Mouse (Mus musculus) midbrain, embryonic 10.5 days (tissue): ENCODE measurements around the gene H2-Q6. TPM values are rescaled to one million over a fixed set of nuclear protein-coding genes. Genes with fewer than 3 reads are reported as not detected.
"Not testable (repeated sequence)": the region's sequence is repeated elsewhere in the genome, so short reads cannot be mapped to it uniquely, and the experiment has no call there.

ENCODE experiments used
- DNase-seq: peaks from one replicate; pipeline ENCODE4 v3.0.0-alpha.2; 2017; ENCODE audit warnings: low spot score
- H3K27ac ChIP-seq: fragments of 300-500 bp; sonication (generic); replicated peaks from 2 replicates; pipeline ENCODE4 v1.5.1; 2016; ENCODE audit warnings: mild to moderate bottlenecking
- H3K27me3 ChIP-seq: fragments of 300-500 bp; sonication (generic); 2 replicates; pipeline ENCODE4 v1.6.1; 2016; ENCODE audit warnings: low read depth, mild to moderate bottlenecking; ENCODE audit not compliant: poor library complexity, severe bottlenecking
- H3K36me3 ChIP-seq: fragments of 300-500 bp; sonication (generic); 2 replicates; pipeline ENCODE4 v1.6.1; 2016; ENCODE audit warnings: mild to moderate bottlenecking, moderate library complexity
- H3K4me1 ChIP-seq: fragments of 300-500 bp; sonication (generic); 2 replicates; pipeline ENCODE4 v1.6.1; 2016
- H3K4me3 ChIP-seq: fragments of 300-500 bp; sonication (generic); 2 replicates; pipeline ENCODE4 v1.5.1; 2016; ENCODE audit warnings: mild to moderate bottlenecking, moderate library complexity
- H3K9me3 ChIP-seq: fragments of 300-500 bp; sonication (generic); replicated peaks from 2 replicates; pipeline ENCODE4 v1.6.1; 2016; ENCODE audit warnings: mild to moderate bottlenecking
- WGBS: fragments of 180-500 bp; shearing (Covaris S2); methylation state at CpG from one replicate; pipeline ENCODE4 v1.1.7; 2016; 5-methylcytosine and 5-hydroxymethylcytosine counted together
- polyA plus RNA-seq: library from polyadenylated mRNA; unstranded; fragments of >200 nt; fragmentation: Nextera tagmentation; extraction: Ambion mirVana; gene quantifications from 2 replicates; pipeline ENCODE4 v1.2.1, GENCODE M21; 2016

The H2-Q6 gene
- polyA plus RNA-seq, 1 experiment from 2014 or later: 1.9 TPM

- peak; percentile 71 for DNase-seq
- Histone ChIP-seq H3K4me1 (peaks cover 14% of the 10 kb centered on the region), H3K4me3 (peak within 1 kb of the TSS; percentile 58), H3K27me3 (peaks cover 35% of the 10 kb centered on the region), H3K27ac (peak within 1 kb of the TSS; percentile 76)
- H3K36me3 ChIP-seq, H3K9me3 ChIP-seq: not testable (repeated sequence)
- 3% methylated on average over 18 of the region's 18 CpGs for WGBS
Observed at GRCm38 (mm10) chr17:35438885-35439284, 14.2 kb downstream of the H2-Q6 start, which contains the start of gene H2-Q7. Gene H2-Q7, plus strand, starts transcription at chr17:35439155.

- peak; percentile 68 for DNase-seq
- Histone ChIP-seq H3K27me3 (peaks cover 35% of the 10 kb centered on the region), H3K27ac (peak overlapping the region; percentile 76), H3K4me1 (peaks cover 14% of the 10 kb centered on the region), H3K4me3 (peak overlapping the region; percentile 58)
- H3K36me3 ChIP-seq, H3K9me3 ChIP-seq: not testable (repeated sequence)
- WGBS: 2% methylated on average over 46 of the region's 48 CpGs
Observed at GRCm38 (mm10) chr17:35439295-35439747, 14.7 kb downstream of the H2-Q6 start.

- Histone ChIP-seq H3K4me3 (peak overlapping the region; percentile 58), H3K4me1 (peaks cover 14% of the 10 kb centered on the region), H3K27me3 (peaks cover 35% of the 10 kb centered on the region)
- not testable (repeated sequence) for H3K36me3 ChIP-seq, H3K27ac ChIP-seq, H3K9me3 ChIP-seq
- peak; percentile 25 for DNase-seq
- WGBS: 46% methylated on average over 27 of the region's 27 CpGs
Observed at GRCm38 (mm10) chr17:35439925-35440645, 15.4 kb downstream of the H2-Q6 start.

GRCm38 (mm10) chr17:35442376-35442775, 17.7 kb downstream of the H2-Q6 start:
- peaks cover 26% of the 10 kb centered on the region for H3K27me3 ChIP-seq
- 89% methylated on average over 2 of the region's 2 CpGs for WGBS
- not testable (repeated sequence) for DNase-seq, H3K36me3 ChIP-seq, H3K9me3 ChIP-seq, H3K4me3 ChIP-seq, H3K27ac ChIP-seq
- H3K4me1 ChIP-seq: peaks cover 14% of the 10 kb centered on the region

GRCm38 (mm10) chr17:35444510-35444909, 19.9 kb downstream of the H2-Q6 start:
- WGBS: 89% methylated on average over 2 of the region's 2 CpGs
- H3K27me3 ChIP-seq, H3K9me3 ChIP-seq, H3K27ac ChIP-seq, DNase-seq, H3K4me1 ChIP-seq, H3K4me3 ChIP-seq, H3K36me3 ChIP-seq: not testable (repeated sequence)

GRCm38 (mm10) chr17:35458247-35458646, 33.6 kb downstream of the H2-Q6 start:
- not testable (repeated sequence) for DNase-seq, H3K36me3 ChIP-seq, H3K4me3 ChIP-seq, H3K4me1 ChIP-seq, H3K27me3 ChIP-seq, H3K9me3 ChIP-seq, H3K27ac ChIP-seq
- no CpG with 5 or more reads among the region's 1 CpGs for WGBS

GRCm38 (mm10) chr17:35460513-35461341, 36.1 kb downstream of the H2-Q6 start:
- DNase-seq, H3K36me3 ChIP-seq: not testable (repeated sequence)
- WGBS: 84% methylated on average over 3 of the region's 9 CpGs

GRCm38 (mm10) chr17:35465651-35466050, 41.0 kb downstream of the H2-Q6 start:
- H3K9me3 ChIP-seq, H3K36me3 ChIP-seq, H3K4me3 ChIP-seq, H3K27ac ChIP-seq: not testable (repeated sequence)
- peaks cover 13% of the 10 kb centered on the region for H3K4me1 ChIP-seq
- H3K27me3 ChIP-seq: peaks cover 25% of the 10 kb centered on the region
- peak; percentile 44 for DNase-seq
- 7% methylated on average over 8 of the region's 8 CpGs for WGBS

More at GRCm38 (mm10) chr17:35460513-35461341, 36.1 kb downstream of the H2-Q6 start:
- H3K27me3 ChIP-seq, H3K27ac ChIP-seq, H3K4me3 ChIP-seq, H3K9me3 ChIP-seq, H3K4me1 ChIP-seq: not testable (repeated sequence)

- not testable (repeated sequence) for H3K36me3 ChIP-seq, H3K27ac ChIP-seq, DNase-seq, H3K9me3 ChIP-seq, H3K4me3 ChIP-seq
- peaks cover 40% of the 10 kb centered on the region for H3K27me3 ChIP-seq
- peaks cover 15% of the 10 kb centered on the region for H3K4me1 ChIP-seq
- WGBS: 78% methylated on average over 3 of the region's 3 CpGs
Observed at GRCm38 (mm10) chr17:35468936-35469335, 44.3 kb downstream of the H2-Q6 start.

- Histone ChIP-seq H3K27me3 (peaks cover 46% of the 10 kb centered on the region), H3K4me1 (peaks cover 15% of the 10 kb centered on the region), H3K4me3 (peak within 1 kb of the TSS; percentile 60), H3K9me3 (no peaks in the 10 kb centered on the region), H3K36me3 (no peaks in the 10 kb centered on the region), H3K27ac (0 out of 2 replicates have a peak within 1 kb of the TSS, but pooled peaks have one; percentile 42)
- DNase-seq: peak; percentile 33
- 2% methylated on average over 80 of the region's 80 CpGs for WGBS
Observed at GRCm38 (mm10) chr17:35469842-35470751, 45.4 kb downstream of the H2-Q6 start, which contains the start of gene H2-Q10. Gene H2-Q10, plus strand, starts transcription at chr17:35470089.
